Mouse (Mus musculus) ovary, postnatal 36 days (tissue): ENCODE data around the gene Cdkn1b.

Experiments used
- DNase-seq: peaks from one replicate; pipeline ENCODE4 v3.0.0; 2022; ENCODE audit warnings: low spot score, mixed read lengths

Cdkn1b gene

GRCm38 (mm10) chr6:134930383-134930782 lies 10.2 kb downstream of the Cdkn1b start:
- no peak for DNase-seq

- no peak for DNase-seq
These were observed 10.9 kb downstream of the Cdkn1b start for GRCm38 (mm10) chr6:134931146-134931545.

GRCm38 (mm10) chr6:134932486-134933206 lies 12.4 kb downstream of the Cdkn1b start:
- no peak for DNase-seq

- no peak for DNase-seq
These were observed 13.0 kb downstream of the Cdkn1b start for GRCm38 (mm10) chr6:134933207-134933558.

GRCm38 (mm10) chr6:134934305-134934704 lies 14.1 kb downstream of the Cdkn1b start:
- no peak for DNase-seq

- no peak for DNase-seq
These were observed 19.6 kb downstream of the Cdkn1b start for GRCm38 (mm10) chr6:134939781-134940180.

- DNase-seq = no peak
These were observed 23.7 kb downstream of the Cdkn1b start for GRCm38 (mm10) chr6:134943759-134944407.

GRCm38 (mm10) chr6:134946054-134946453 lies 25.9 kb downstream of the Cdkn1b start:
- DNase-seq = peak; percentile 5

- DNase-seq = no peak
These were observed 26.7 kb downstream of the Cdkn1b start for GRCm38 (mm10) chr6:134946858-134947257.

GRCm38 (mm10) chr6:134947311-134948087 lies 27.3 kb downstream of the Cdkn1b start:
- DNase-seq = peak; percentile 59

GRCm38 (mm10) chr6:134948522-134949061 lies 28.4 kb downstream of the Cdkn1b start:
- DNase-seq = no peak

GRCm38 (mm10) chr6:134949241-134949640 lies 29.0 kb downstream of the Cdkn1b start:
- no peak for DNase-seq

- no peak for DNase-seq
These were observed 31.2 kb downstream of the Cdkn1b start for GRCm38 (mm10) chr6:134951364-134951763.

GRCm38 (mm10) chr6:134953976-134954375 lies 33.8 kb downstream of the Cdkn1b start:
- peak; percentile 28 for DNase-seq

GRCm38 (mm10) chr6:134956388-134956787 lies 36.2 kb downstream of the Cdkn1b start:
- no peak for DNase-seq

GRCm38 (mm10) chr6:134961286-134961685 lies 41.1 kb downstream of the Cdkn1b start:
- no peak for DNase-seq

GRCm38 (mm10) chr6:134961858-134962517 lies 41.8 kb downstream of the Cdkn1b start:
- DNase-seq = peak; percentile 29

- no peak for DNase-seq
These were observed 42.3 kb downstream of the Cdkn1b start for GRCm38 (mm10) chr6:134962518-134962893.

GRCm38 (mm10) chr6:134963910-134964309 lies 43.7 kb downstream of the Cdkn1b start:
- no peak for DNase-seq

GRCm38 (mm10) chr6:134966681-134967080 lies 46.5 kb downstream of the Cdkn1b start:
- DNase-seq = no peak

- DNase-seq = no peak
These were observed 48.1 kb downstream of the Cdkn1b start for GRCm38 (mm10) chr6:134968326-134968725.

GRCm38 (mm10) chr6:134969498-134969897 lies 49.3 kb downstream of the Cdkn1b start:
- no peak for DNase-seq
